Mouse (Mus musculus) G1E (cell line): ENCODE measurements around the gene Foxl1. TPM values are rescaled to one million over a fixed set of nuclear protein-coding genes. Genes with fewer than 3 reads are reported as not detected.

ENCODE experiments used
- ATAC-seq: 2 replicates; pipeline ENCODE4 v1.8.0; 2016; ENCODE audit warnings: mild to moderate bottlenecking; ENCODE audit not compliant: insufficient number of reproducible peaks, poor library complexity, low FRiP score, severe bottlenecking; ENCODE audit errors: extremely low read depth
- DNase-seq: peaks from one replicate; pipeline ENCODE4 v3.0.0; 2012; ENCODE audit warnings: low spot score
- H3K27me3 ChIP-seq: 2 replicates; pipeline ENCODE4 v1.6.1; 2012; ENCODE audit warnings: mild to moderate bottlenecking, low read length, inconsistent platforms; ENCODE audit not compliant: insufficient read depth
- H3K36me3 ChIP-seq: replicated peaks from 2 replicates; pipeline ENCODE3; 2012; ENCODE audit warnings: mild to moderate bottlenecking, inconsistent platforms
- H3K4me1 ChIP-seq: 2 replicates; pipeline ENCODE4 v1.6.1; 2012; ENCODE audit warnings: low read depth, low read length, inconsistent platforms, mixed read lengths; ENCODE audit not compliant: insufficient read depth
- H3K4me3 ChIP-seq: 2 replicates; pipeline ENCODE4 v1.5.1; 2012; ENCODE audit warnings: low read depth, mild to moderate bottlenecking, inconsistent platforms, low read length, moderate library complexity, mixed read lengths
- H3K9me3 ChIP-seq: replicated peaks from 2 replicates; pipeline ENCODE4 v1.6.1; 2012; ENCODE audit warnings: inconsistent platforms
- CTCF ChIP-seq: IDR thresholded peaks from 2 replicates; pipeline ENCODE4 v1.5.1; 2012; ENCODE audit warnings: low read depth, low read length, inconsistent platforms, mixed read lengths
- GATA1 ChIP-seq: IDR thresholded peaks from 2 replicates; pipeline ENCODE4 v1.6.1; 2012; ENCODE audit warnings: borderline replicate concordance, low read length, inconsistent platforms, mixed read lengths
- GATA2 ChIP-seq: IDR thresholded peaks from 2 replicates; pipeline ENCODE4 v1.6.1; 2012; ENCODE audit warnings: low read depth, low read length, inconsistent platforms, borderline replicate concordance
- POLR2AphosphoS5 ChIP-seq: IDR thresholded peaks from 2 replicates; pipeline ENCODE4 v1.6.1; 2012; ENCODE audit warnings: low read depth, low read length, inconsistent platforms; ENCODE audit not compliant: insufficient replicate concordance
- TAL1 ChIP-seq: conservative IDR thresholded peaks from 2 replicates; pipeline ENCODE4 v1.6.1; 2012; ENCODE audit warnings: low read depth, low read length, inconsistent platforms, mixed read lengths
- polyA plus RNA-seq: library from polyadenylated mRNA; stranded (reverse); fragments of >175 nt; gene quantifications from 2 replicates; pipeline ENCODE4 v1.2.3, GENCODE M21; 2012
- total RNA-seq, 2 experiments: library from RNA; stranded (forward) in 1 of 2; stranded (reverse) in 1 of 2; fragments of 200-1000 nt in 1 of 2; fragments of >200 nt in 1 of 2; fragmentation: Nextera tagmentation in 1 of 2; gene quantifications; 2 replicates each; pipeline ENCODE4 v1.2.3; 2014 to 2017

Gene Foxl1
- total and polyA plus RNA-seq, 3 experiments = not detected

DNA sequence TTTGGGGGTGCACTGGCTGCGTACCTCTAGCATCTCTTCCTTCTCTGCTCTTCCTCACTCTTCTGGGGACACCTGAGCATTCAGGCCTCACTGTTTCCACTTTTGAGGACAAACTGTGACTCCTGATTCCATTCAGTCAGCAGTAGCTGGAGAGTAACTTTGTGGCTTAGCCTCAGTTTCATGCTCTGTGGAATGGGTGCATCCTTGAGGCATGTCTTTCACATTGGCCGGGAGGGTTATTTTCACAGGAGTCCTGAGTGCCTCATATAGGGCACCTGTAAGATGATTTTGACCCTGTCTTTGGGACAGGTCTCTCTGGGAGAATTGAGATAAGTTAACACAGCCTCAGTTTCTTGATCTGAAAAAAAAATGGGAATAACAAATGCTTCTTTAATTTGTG is 4.6 kb upstream of the Foxl1 start:
- TF ChIP-seq POLR2AphosphoS5 (no peak), GATA1 (no peak), CTCF (no peak), GATA2 (no peak), TAL1 (no peak)
- no peaks in the 10 kb centered on the region for H3K4me1 ChIP-seq
- H3K9me3 ChIP-seq = peaks cover 74% of the 10 kb centered on the region
- no peak overlapping the region for H3K4me3 ChIP-seq
- DNase-seq (no peak), ATAC-seq (no peak)
- H3K27me3 ChIP-seq = no peaks in the 10 kb centered on the region
- H3K36me3 ChIP-seq = no peaks in the 10 kb centered on the region

DNA sequence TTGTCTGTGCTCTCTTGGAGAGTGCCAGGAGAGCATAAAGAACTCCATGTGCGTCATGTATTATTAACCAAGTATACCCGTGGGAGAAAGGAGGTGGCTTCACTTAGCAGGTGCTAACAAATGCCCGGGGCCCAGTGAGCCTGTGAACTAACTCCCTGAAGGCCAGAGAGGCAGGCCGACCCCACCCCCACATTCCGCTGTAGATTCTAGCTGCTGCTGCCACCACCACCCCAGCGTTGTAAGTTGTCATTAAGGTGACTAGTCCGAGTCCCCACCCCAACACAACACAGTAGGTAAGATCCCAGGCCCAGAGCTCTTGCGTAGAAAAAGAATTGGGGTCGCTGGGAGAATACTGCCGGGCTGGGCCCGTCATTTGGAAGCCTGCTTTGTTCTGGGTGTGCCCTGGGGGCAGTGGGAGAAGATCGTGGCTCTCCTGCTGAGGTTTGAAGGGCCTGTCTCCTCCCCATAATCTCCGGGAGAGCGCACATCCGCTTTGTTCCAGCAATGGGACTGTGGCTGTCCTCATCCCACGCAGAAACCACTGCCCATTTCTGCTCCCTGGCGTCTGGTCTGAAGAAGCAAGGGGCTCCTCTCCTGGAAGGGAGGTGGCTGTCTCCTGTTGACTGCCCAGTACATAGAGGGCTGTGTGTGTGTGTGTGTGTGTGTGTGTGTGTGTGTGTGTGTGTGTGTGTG is 3.0 kb upstream of the Foxl1 start:
- no peak for ATAC-seq
- H3K4me3 ChIP-seq = no peak overlapping the region
- no peaks in the 10 kb centered on the region for H3K36me3 ChIP-seq
- no peaks in the 10 kb centered on the region for H3K27me3 ChIP-seq
- no peaks in the 10 kb centered on the region for H3K4me1 ChIP-seq
- DNase-seq = no peak
- peaks cover 81% of the 10 kb centered on the region for H3K9me3 ChIP-seq
- TF ChIP-seq GATA1 = no peak
- no peak for TF ChIP-seq GATA2
- no peak for TF ChIP-seq TAL1
- no peak for TF ChIP-seq CTCF
- no peak for TF ChIP-seq POLR2AphosphoS5

DNA sequence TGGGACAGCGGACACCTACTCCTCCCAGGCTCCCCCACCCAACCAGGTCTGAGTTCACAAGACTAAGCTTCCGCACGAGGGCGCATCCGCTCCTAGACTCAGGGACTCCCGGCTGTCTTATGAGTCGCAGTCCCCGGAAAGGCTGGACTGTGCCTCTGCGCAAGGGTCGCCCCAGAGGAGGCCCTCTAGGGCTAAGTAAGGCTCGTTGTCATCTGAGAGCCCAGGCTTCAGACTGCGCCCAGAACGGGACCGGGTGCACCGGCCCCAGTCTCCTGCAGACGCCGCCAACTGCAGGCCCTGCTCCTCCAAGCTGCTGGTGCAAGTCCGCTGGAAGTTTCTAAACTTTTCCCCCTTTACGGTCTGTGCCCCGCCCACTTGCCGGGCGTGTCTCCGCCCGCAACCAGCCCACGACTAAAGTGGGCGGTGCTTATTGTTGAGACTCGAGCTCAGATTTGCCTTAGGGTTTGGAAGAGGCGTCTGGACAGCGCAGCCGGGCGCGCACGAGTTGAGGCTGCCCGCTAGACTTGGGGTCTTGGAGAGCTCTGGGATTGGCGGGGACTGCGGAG is 2.3 kb upstream of the Foxl1 start:
- Histone ChIP-seq H3K4me3 (no peak overlapping the region; the same call in 1 of the 2 replicates), H3K9me3 (peaks cover 81% of the 10 kb centered on the region)

DNA sequence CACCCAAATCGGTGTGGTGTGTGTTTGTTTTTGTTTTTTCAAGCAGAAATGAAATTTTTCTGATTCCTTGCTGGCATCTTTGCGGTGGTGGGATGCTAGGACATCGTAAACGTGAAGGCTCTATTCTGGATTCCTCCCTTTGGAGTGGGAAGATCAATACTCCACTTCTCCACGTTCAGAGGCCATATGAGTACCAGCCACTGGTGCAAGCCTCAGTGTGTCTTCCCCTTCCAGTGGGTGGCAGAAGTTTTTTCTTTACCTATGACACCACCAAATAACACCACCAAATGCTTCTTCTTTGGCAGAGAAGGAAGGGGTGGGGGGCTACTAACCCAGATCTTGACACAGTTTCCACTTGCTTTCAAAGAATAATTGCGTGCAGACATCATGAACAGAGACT is 1.5 kb upstream of the Foxl1 start:
- no peak for DNase-seq
- Histone ChIP-seq H3K27me3 (no peaks in the 10 kb centered on the region), H3K4me1 (no peaks in the 10 kb centered on the region), H3K36me3 (no peaks in the 10 kb centered on the region), H3K4me3 (no peak overlapping the region), H3K9me3 (peaks cover 84% of the 10 kb centered on the region)
- TF ChIP-seq GATA1 (no peak), GATA2 (no peak), CTCF (no peak), POLR2AphosphoS5 (no peak), TAL1 (no peak)
- ATAC-seq = no peak

More for the DNA sequence above, 2.3 kb upstream of the Foxl1 start:
- no peaks in the 10 kb centered on the region for H3K4me1 ChIP-seq
- no peak for DNase-seq
- TF ChIP-seq CTCF (no peak), TAL1 (no peak), GATA1 (no peak), POLR2AphosphoS5 (no peak), GATA2 (no peak)
- H3K27me3 ChIP-seq = no peaks in the 10 kb centered on the region
- no peak for ATAC-seq
- H3K36me3 ChIP-seq = no peaks in the 10 kb centered on the region

DNA sequence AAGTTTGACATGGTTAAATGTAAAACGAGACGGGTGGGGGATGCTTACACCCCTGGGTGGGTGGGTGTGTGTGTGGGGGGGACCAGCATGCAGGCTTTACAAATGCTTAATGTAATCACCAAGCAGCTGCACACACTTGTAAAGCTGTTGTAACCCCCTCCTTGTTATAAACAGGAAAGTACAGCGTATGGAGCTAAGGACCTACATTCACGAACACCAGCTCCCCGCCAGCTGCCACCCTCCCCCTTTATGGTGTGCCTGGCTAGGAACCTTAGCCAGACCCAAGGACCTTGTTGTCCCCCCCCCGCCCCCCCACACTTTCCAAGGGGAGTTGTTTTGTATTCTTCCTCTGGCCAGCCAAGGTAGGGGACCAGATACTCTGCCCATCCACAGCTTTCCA is 1.0 kb upstream of the Foxl1 start:
- TF ChIP-seq GATA1 (no peak), GATA2 (no peak), TAL1 (no peak), POLR2AphosphoS5 (no peak), CTCF (no peak)
- no peak for ATAC-seq

DNA sequence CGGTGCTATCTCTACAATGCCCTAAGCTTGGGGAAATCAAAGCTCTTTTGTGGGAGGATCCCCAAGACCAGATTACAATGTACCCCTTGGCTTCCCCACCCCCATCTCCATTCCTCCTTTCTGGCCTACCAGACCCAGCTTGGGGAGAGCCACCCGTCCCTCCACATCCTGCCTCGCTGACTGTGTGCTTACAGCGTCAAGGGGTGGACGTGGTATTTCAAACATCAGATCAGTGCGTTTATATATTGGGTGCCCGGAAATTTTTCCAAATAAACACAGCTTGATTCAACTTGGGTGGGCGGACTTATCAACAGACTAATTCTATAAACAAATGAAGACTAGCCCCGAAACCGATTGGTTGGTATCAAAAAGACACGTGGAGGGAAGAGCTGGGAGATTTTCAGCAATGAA is 444 bp upstream of the Foxl1 start:
- H3K4me3 ChIP-seq = no peak overlapping the region
- no peaks in the 10 kb centered on the region for H3K27me3 ChIP-seq
- no peaks in the 10 kb centered on the region for H3K36me3 ChIP-seq
- H3K4me1 ChIP-seq = no peaks in the 10 kb centered on the region
- no peak for DNase-seq
- peaks cover 79% of the 10 kb centered on the region for H3K9me3 ChIP-seq
- no peak for ATAC-seq
- no peak for TF ChIP-seq GATA2

More for the DNA sequence above, 1.0 kb upstream of the Foxl1 start:
- Histone ChIP-seq H3K36me3 (no peaks in the 10 kb centered on the region), H3K27me3 (no peaks in the 10 kb centered on the region), H3K4me3 (no peak overlapping the region), H3K4me1 (no peaks in the 10 kb centered on the region), H3K9me3 (peaks cover 82% of the 10 kb centered on the region)
- DNase-seq = no peak
